Mouse (Mus musculus): ENCODE data around the gene Arhgap10. TPM values are rescaled to one million over a fixed set of nuclear protein-coding genes. Genes with fewer than 3 reads are reported as not detected.

The Arhgap10 gene
- polyA plus RNA-seq, 1 experiment from 2014 or later, result 20.7 TPM

DNA sequence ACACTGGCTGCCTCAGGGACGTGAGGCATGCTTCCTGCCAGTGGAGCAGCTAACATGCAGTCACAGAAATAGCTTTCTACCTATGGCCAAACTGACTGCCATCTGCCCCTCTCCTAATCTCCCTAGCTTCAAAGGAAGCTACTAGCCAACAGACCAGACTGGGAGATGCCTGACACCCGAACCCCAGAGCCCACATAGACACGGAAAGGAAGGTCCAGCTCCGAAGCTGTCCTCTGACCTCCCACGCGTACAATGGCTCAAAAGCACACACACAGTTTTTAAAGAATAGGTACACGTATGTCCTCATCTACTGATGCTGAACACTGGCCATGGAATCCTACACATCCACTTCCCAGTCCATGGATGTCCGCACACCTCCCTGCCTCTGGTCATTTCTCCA lies 2.0 kb downstream of the Arhgap10 start:
- 0 out of 2 replicates have a peak overlapping the region, but pooled peaks have one; percentile 15 for H3K27ac ChIP-seq (replicated peaks)
- WGBS, result 55% methylated on average over 8 of the region's 8 CpGs
- H3K9ac ChIP-seq, result peak overlapping the region; percentile 95
- peaks cover 52% of the 10 kb centered on the region for H3K4me1 ChIP-seq
- peak overlapping the region; percentile 77 for H3K4me2 ChIP-seq
- H3K27me3 ChIP-seq (replicated peaks), result no peaks in the 10 kb centered on the region
- no peaks in the 10 kb centered on the region for H3K36me3 ChIP-seq
- peak overlapping the region; percentile 88 for H3K4me3 ChIP-seq
- no peaks in the 10 kb centered on the region for H3K9me3 ChIP-seq
- no peak for ATAC-seq (ENCODE audit: extremely low read depth, insufficient number of reproducible peaks, low FRiP score, low TSS enrichment)

GRCm38 (mm10) chr8:77515201-77515600 lies 2.6 kb downstream of the Arhgap10 start:
- Histone ChIP-seq H3K4me1 (peaks cover 58% of the 10 kb centered on the region), H3K27ac (replicated peaks) (no peak overlapping the region), H3K4me3 (no peak overlapping the region), H3K36me3 (no peaks in the 10 kb centered on the region), H3K9ac (0 out of 2 replicates have a peak overlapping the region, but pooled peaks have one; percentile 95), H3K9me3 (no peaks in the 10 kb centered on the region), H3K27me3 (replicated peaks) (no peaks in the 10 kb centered on the region), H3K4me2 (peak overlapping the region; percentile 77)
- no peak for ATAC-seq (ENCODE audit: extremely low read depth, insufficient number of reproducible peaks, low FRiP score, low TSS enrichment)
- WGBS, result 82% methylated on average over 8 of the region's 8 CpGs

- H3K4me3 ChIP-seq, result no peak overlapping the region
- H3K4me2 ChIP-seq, result no peak overlapping the region
Measured at GRCm38 (mm10) chr8:77511750-77512493, 5.8 kb downstream of the Arhgap10 start.

DNA sequence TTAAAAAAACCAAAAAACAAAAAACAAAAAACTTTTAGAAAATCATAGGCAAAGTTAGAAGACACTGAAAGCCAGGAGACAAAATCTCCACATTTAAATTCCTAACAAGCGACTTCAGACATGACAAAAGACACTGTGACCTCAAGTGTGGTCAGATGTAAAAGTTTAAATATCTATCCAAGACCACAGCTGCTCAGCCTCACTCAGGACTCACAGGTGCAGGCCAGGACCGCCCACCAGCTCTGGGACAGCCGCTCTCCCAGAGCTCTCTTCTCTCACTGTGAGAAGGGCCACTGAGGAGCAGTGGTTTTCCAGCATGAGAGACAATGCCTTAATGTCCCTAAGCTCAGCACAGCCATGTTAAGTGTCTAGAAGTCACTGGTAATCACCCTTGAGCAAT lies 7.3 kb downstream of the Arhgap10 start:
- ATAC-seq (ENCODE audit: extremely low read depth, insufficient number of reproducible peaks, low FRiP score, low TSS enrichment), result no peak

More at GRCm38 (mm10) chr8:77511750-77512493, 5.8 kb downstream of the Arhgap10 start:
- Histone ChIP-seq H3K9ac (no peak overlapping the region), H3K9me3 (no peaks in the 10 kb centered on the region), H3K36me3 (no peaks in the 10 kb centered on the region), H3K4me1 (peaks cover 50% of the 10 kb centered on the region), H3K27ac (replicated peaks) (no peak overlapping the region), H3K27me3 (replicated peaks) (no peaks in the 10 kb centered on the region)
- 78% methylated on average over 13 of the region's 13 CpGs for WGBS
- no peak for ATAC-seq (ENCODE audit: extremely low read depth, insufficient number of reproducible peaks, low FRiP score, low TSS enrichment)

GRCm38 (mm10) chr8:77509044-77509443 lies 8.7 kb downstream of the Arhgap10 start:
- H3K4me1 ChIP-seq, result peaks cover 23% of the 10 kb centered on the region
- no peaks in the 10 kb centered on the region for H3K36me3 ChIP-seq
- H3K27me3 ChIP-seq (replicated peaks), result no peaks in the 10 kb centered on the region
- no peaks in the 10 kb centered on the region for H3K9me3 ChIP-seq
- H3K27ac ChIP-seq (replicated peaks), result no peak overlapping the region
- ATAC-seq (ENCODE audit: extremely low read depth, insufficient number of reproducible peaks, low FRiP score, low TSS enrichment), result no peak
- H3K4me2 ChIP-seq, result no peak overlapping the region
- WGBS, result 82% methylated on average over 7 of the region's 7 CpGs
- H3K4me3 ChIP-seq, result no peak overlapping the region
- no peak overlapping the region for H3K9ac ChIP-seq

More for the DNA sequence above, 7.3 kb downstream of the Arhgap10 start:
- no peak overlapping the region for H3K4me3 ChIP-seq
- no peaks in the 10 kb centered on the region for H3K9me3 ChIP-seq
- H3K9ac ChIP-seq, result no peak overlapping the region
- H3K27me3 ChIP-seq (replicated peaks), result no peaks in the 10 kb centered on the region
- peaks cover 36% of the 10 kb centered on the region for H3K4me1 ChIP-seq
- H3K36me3 ChIP-seq, result no peaks in the 10 kb centered on the region
- no peak overlapping the region for H3K27ac ChIP-seq (replicated peaks)
- H3K4me2 ChIP-seq, result no peak overlapping the region
- 74% methylated on average over 3 of the region's 3 CpGs for WGBS

DNA sequence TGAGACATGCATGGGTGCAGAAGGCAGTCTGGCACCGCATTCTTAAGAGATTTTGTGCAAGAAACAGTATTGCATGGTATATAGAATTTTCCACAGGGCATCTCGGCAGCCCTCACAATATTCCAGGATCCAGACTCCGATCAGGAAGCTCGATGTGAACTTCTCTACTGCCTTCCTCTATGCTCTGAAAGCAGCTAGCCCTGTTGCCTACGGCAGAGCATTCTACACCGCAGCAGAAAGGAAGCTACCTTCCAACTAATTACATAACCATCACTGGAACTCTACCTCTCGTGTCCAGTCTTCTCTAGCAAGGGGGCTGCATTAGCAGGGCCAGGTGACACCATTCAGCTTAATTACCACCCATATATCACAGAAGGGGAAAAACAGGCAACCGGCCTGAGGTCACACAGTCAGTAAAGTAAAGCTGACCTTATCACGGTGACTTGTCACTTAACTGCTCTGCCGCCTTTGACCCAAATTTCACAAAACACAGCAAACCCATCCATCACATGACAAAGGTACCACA lies 10.2 kb downstream of the Arhgap10 start:
- Histone ChIP-seq H3K9ac (no peak overlapping the region), H3K9me3 (no peaks in the 10 kb centered on the region), H3K27ac (replicated peaks) (no peak overlapping the region), H3K27me3 (replicated peaks) (no peaks in the 10 kb centered on the region), H3K4me3 (no peak overlapping the region), H3K4me2 (no peak overlapping the region), H3K4me1 (peaks cover 19% of the 10 kb centered on the region), H3K36me3 (no peaks in the 10 kb centered on the region)
- WGBS, result 69% methylated on average over 10 of the region's 10 CpGs
- ATAC-seq (ENCODE audit: extremely low read depth, insufficient number of reproducible peaks, low FRiP score, low TSS enrichment), result no peak

DNA sequence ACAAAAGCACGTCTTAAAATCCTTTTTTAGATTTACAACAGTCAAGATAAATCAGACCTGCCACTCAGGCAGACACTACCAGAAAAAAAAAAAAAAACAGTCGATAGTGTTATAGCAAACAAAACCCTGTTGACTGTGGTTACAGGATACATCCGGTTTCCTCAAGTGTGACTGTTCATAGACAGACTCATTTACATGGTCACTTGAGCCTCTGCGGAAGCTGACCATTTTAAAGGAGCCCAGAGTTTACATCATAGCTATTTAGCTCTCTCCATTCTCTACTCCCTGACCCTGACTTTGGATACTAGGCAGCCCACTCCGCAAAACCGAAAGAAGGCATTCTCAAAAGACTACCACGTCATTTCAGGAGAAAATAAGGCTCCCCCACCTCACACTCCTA lies 11.2 kb downstream of the Arhgap10 start:
- H3K36me3 ChIP-seq, result no peaks in the 10 kb centered on the region
- WGBS, result 75% methylated on average over 7 of the region's 7 CpGs
- H3K27me3 ChIP-seq (replicated peaks), result no peaks in the 10 kb centered on the region
- no peak overlapping the region for H3K9ac ChIP-seq
- H3K27ac ChIP-seq (replicated peaks), result no peak overlapping the region
- H3K4me1 ChIP-seq, result peaks cover 12% of the 10 kb centered on the region
- no peak overlapping the region for H3K4me3 ChIP-seq
- no peak overlapping the region for H3K4me2 ChIP-seq
- no peaks in the 10 kb centered on the region for H3K9me3 ChIP-seq
- ATAC-seq (ENCODE audit: extremely low read depth, insufficient number of reproducible peaks, low FRiP score, low TSS enrichment), result no peak

GRCm38 (mm10) chr8:77502547-77502946 lies 15.2 kb downstream of the Arhgap10 start:
- Histone ChIP-seq H3K9me3 (no peaks in the 10 kb centered on the region), H3K4me2 (no peak overlapping the region), H3K4me3 (no peak overlapping the region), H3K4me1 (peaks cover 16% of the 10 kb centered on the region), H3K36me3 (no peaks in the 10 kb centered on the region), H3K27me3 (replicated peaks) (no peaks in the 10 kb centered on the region), H3K9ac (no peak overlapping the region), H3K27ac (replicated peaks) (no peak overlapping the region)
- 75% methylated on average over 6 of the region's 6 CpGs for WGBS
- ATAC-seq (ENCODE audit: extremely low read depth, insufficient number of reproducible peaks, low FRiP score, low TSS enrichment), result no peak

- WGBS, result 81% methylated on average over 8 of the region's 8 CpGs
- ATAC-seq (ENCODE audit: extremely low read depth, insufficient number of reproducible peaks, low FRiP score, low TSS enrichment), result no peak
Measured at GRCm38 (mm10) chr8:77501131-77501530, 16.6 kb downstream of the Arhgap10 start.

GRCm38 (mm10) chr8:77500264-77500663 lies 17.5 kb downstream of the Arhgap10 start:
- no peak overlapping the region for H3K9ac ChIP-seq
- no peak overlapping the region for H3K4me3 ChIP-seq
- no peak overlapping the region for H3K27ac ChIP-seq (replicated peaks)
- no peak overlapping the region for H3K4me2 ChIP-seq
- peaks cover 39% of the 10 kb centered on the region for H3K4me1 ChIP-seq
- WGBS, result 89% methylated on average over 3 of the region's 3 CpGs
- no peak for ATAC-seq (ENCODE audit: extremely low read depth, insufficient number of reproducible peaks, low FRiP score, low TSS enrichment)
- H3K27me3 ChIP-seq (replicated peaks), result no peaks in the 10 kb centered on the region
- H3K36me3 ChIP-seq, result no peaks in the 10 kb centered on the region
- no peaks in the 10 kb centered on the region for H3K9me3 ChIP-seq

More at GRCm38 (mm10) chr8:77501131-77501530, 16.6 kb downstream of the Arhgap10 start:
- H3K9me3 ChIP-seq, result no peaks in the 10 kb centered on the region
- peaks cover 30% of the 10 kb centered on the region for H3K4me1 ChIP-seq
- H3K36me3 ChIP-seq, result no peaks in the 10 kb centered on the region
- H3K4me2 ChIP-seq, result no peak overlapping the region
- no peaks in the 10 kb centered on the region for H3K27me3 ChIP-seq (replicated peaks)
- no peak overlapping the region for H3K4me3 ChIP-seq
- no peak overlapping the region for H3K27ac ChIP-seq (replicated peaks)
- H3K9ac ChIP-seq, result no peak overlapping the region

GRCm38 (mm10) chr8:77497442-77497841 lies 20.3 kb downstream of the Arhgap10 start:
- Histone ChIP-seq H3K4me3 (no peak overlapping the region), H3K27me3 (replicated peaks) (no peaks in the 10 kb centered on the region), H3K36me3 (no peaks in the 10 kb centered on the region), H3K9me3 (no peaks in the 10 kb centered on the region), H3K9ac (no peak overlapping the region), H3K27ac (replicated peaks) (peak overlapping the region; percentile 21; the same call in 1 of the 2 replicates), H3K4me2 (no peak overlapping the region), H3K4me1 (peaks cover 59% of the 10 kb centered on the region)
- ATAC-seq (ENCODE audit: extremely low read depth, insufficient number of reproducible peaks, low FRiP score, low TSS enrichment), result no peak
- WGBS, result 64% methylated on average over 2 of the region's 2 CpGs

- ATAC-seq (ENCODE audit: extremely low read depth, insufficient number of reproducible peaks, low FRiP score, low TSS enrichment), result no peak
- Histone ChIP-seq H3K36me3 (no peaks in the 10 kb centered on the region), H3K9me3 (no peaks in the 10 kb centered on the region), H3K4me1 (peaks cover 70% of the 10 kb centered on the region), H3K4me3 (no peak overlapping the region), H3K4me2 (no peak overlapping the region), H3K27me3 (replicated peaks) (no peaks in the 10 kb centered on the region), H3K9ac (no peak overlapping the region), H3K27ac (replicated peaks) (peak overlapping the region; percentile 32; the same call in 1 of the 2 replicates)
- WGBS, result 74% methylated on average over 1 of the region's 1 CpGs
Measured at GRCm38 (mm10) chr8:77496253-77496652, 21.5 kb downstream of the Arhgap10 start.
